Mouse (Mus musculus): ENCODE results near the gene Gm3591.
"Not testable (repeated sequence)": the region's sequence is repeated elsewhere in the genome, so short reads cannot be mapped to it uniquely, and the experiment has no call there.

The Gm3591 gene

GRCm38 (mm10) chr14:6412382-6412781 lies at the start of gene Gm3591:
Gene Gm3591 (minus strand): TSS chr14:6412482.
- not testable (repeated sequence) for DNase-seq (ENCODE audit: low spot score in 2 of 2)

GRCm38 (mm10) chr14:6444511-6444910 lies 32.2 kb upstream of the Gm3591 start, which contains the start of gene Gm3594:
Gene Gm3594 (minus strand): TSS chr14:6444611.
- not testable (repeated sequence) for DNase-seq (ENCODE audit: low spot score in 2 of 2)

- peak; percentile 13 to 60 for DNase-seq (ENCODE audit: low spot score in 2 of 2)
Observed at GRCm38 (mm10) chr14:6440774-6441173, 28.5 kb upstream of the Gm3591 start.

GRCm38 (mm10) chr14:6440206-6440605 lies 27.9 kb upstream of the Gm3591 start:
- peak; percentile 10 to 58 for DNase-seq (ENCODE audit: low spot score in 2 of 2)

- peak; percentile 13 to 55 for DNase-seq (ENCODE audit: low spot score in 2 of 2)
Observed at GRCm38 (mm10) chr14:6426766-6427165, 14.5 kb upstream of the Gm3591 start.

GRCm38 (mm10) chr14:6426353-6426752 lies 14.1 kb upstream of the Gm3591 start:
- DNase-seq (ENCODE audit: low spot score in 2 of 2): peak in 1 of 2 experiments; percentile 23

- not testable (repeated sequence) for DNase-seq (ENCODE audit: low spot score in 2 of 2)
Observed at GRCm38 (mm10) chr14:6390219-6390618, 22.1 kb downstream of the Gm3591 start, which contains the start of gene Gm16440. Gene Gm16440 (minus strand): TSS chr14:6390319.
